Mouse (Mus musculus) embryonic facial prominence, embryonic 12.5 days (tissue): ENCODE measurements around the gene Actr1a. TPM values are rescaled to one million over a fixed set of nuclear protein-coding genes. Genes with fewer than 3 reads are reported as not detected.

ENCODE experiments used
- ATAC-seq: fragments of 200-750 bp; cut with Nextera tagmentation; 2 replicates; pipeline ENCODE4 v1.8.0; 2017; ENCODE audit not compliant: insufficient number of reproducible peaks, insufficient read depth, low FRiP score, low TSS enrichment
- H3K27ac ChIP-seq: fragments of 300-500 bp; sonication (generic); 2 replicates; pipeline ENCODE4 v1.5.1; 2016; ENCODE audit warnings: mild to moderate bottlenecking
- H3K27me3 ChIP-seq: fragments of 300-500 bp; sonication (generic); 2 replicates; pipeline ENCODE4 v1.6.1; 2016; ENCODE audit warnings: mild to moderate bottlenecking, moderate library complexity
- H3K36me3 ChIP-seq: fragments of 300-500 bp; sonication (generic); 2 replicates; pipeline ENCODE4 v1.6.1; 2016; ENCODE audit warnings: mild to moderate bottlenecking
- H3K4me1 ChIP-seq: fragments of 300-500 bp; sonication (generic); 2 replicates; pipeline ENCODE4 v1.6.1; 2016
- H3K4me2 ChIP-seq: fragments of 300-500 bp; sonication (generic); replicated peaks from 2 replicates; pipeline ENCODE4 v1.6.1; 2016; ENCODE audit warnings: mild to moderate bottlenecking, moderate library complexity
- H3K4me3 ChIP-seq: fragments of 300-500 bp; sonication (generic); 2 replicates; pipeline ENCODE4 v1.5.1; 2016; ENCODE audit warnings: mild to moderate bottlenecking
- H3K9ac ChIP-seq: fragments of 300-500 bp; sonication (generic); 2 replicates; pipeline ENCODE4 v1.6.1; 2016; ENCODE audit warnings: mild to moderate bottlenecking, moderate library complexity
- H3K9me3 ChIP-seq: fragments of 300-500 bp; sonication (generic); 2 replicates; pipeline ENCODE4 v1.6.1; 2016; ENCODE audit warnings: mild to moderate bottlenecking, moderate library complexity
- WGBS: fragments of 180-500 bp; shearing (Covaris S2); methylation state at CpG from one replicate; pipeline ENCODE4 v1.1.7; 2016; 5-methylcytosine and 5-hydroxymethylcytosine counted together
- polyA plus RNA-seq: library from polyadenylated mRNA; unstranded; fragments of >200 nt; fragmentation: Nextera tagmentation; extraction: Ambion mirVana; gene quantifications from 2 replicates; pipeline ENCODE4 v1.2.1, GENCODE M21; 2016

The Actr1a gene
- 157 and 161 TPM in 2 replicates for polyA plus RNA-seq

- peak within 1 kb of the TSS; percentile 79 for H3K4me3 ChIP-seq
- H3K36me3 ChIP-seq = no peaks in the 10 kb centered on the region
- WGBS = under 1% methylated on average over 51 of the region's 51 CpGs
- peaks cover 43% of the 10 kb centered on the region for H3K4me1 ChIP-seq
- H3K27me3 ChIP-seq = no peaks in the 10 kb centered on the region
- H3K4me2 ChIP-seq = peak within 1 kb of the TSS; percentile 88
- peak; percentile 94 for ATAC-seq
- H3K9ac ChIP-seq = peak within 1 kb of the TSS; percentile 80
- peak within 1 kb of the TSS; percentile 69 for H3K27ac ChIP-seq
- no peaks in the 10 kb centered on the region for H3K9me3 ChIP-seq
Observed at GRCm38 (mm10) chr19:46395109-46396009, at the start of gene Actr1a. TSS of gene Actr1a (minus strand) at chr19:46395748.

GRCm38 (mm10) chr19:46444209-46444608 is 48.7 kb upstream of the Actr1a start:
- H3K4me1 ChIP-seq = peaks cover 41% of the 10 kb centered on the region
- no peak overlapping the region for H3K27ac ChIP-seq

GRCm38 (mm10) chr19:46443509-46443908 is 48.0 kb upstream of the Actr1a start:
- no peak overlapping the region for H3K4me2 ChIP-seq
- no peaks in the 10 kb centered on the region for H3K27me3 ChIP-seq
- H3K9ac ChIP-seq = no peak overlapping the region
- peak overlapping the region; percentile 55 for H3K27ac ChIP-seq
- peaks cover 35% of the 10 kb centered on the region for H3K4me1 ChIP-seq
- no peak overlapping the region for H3K4me3 ChIP-seq
- H3K9me3 ChIP-seq = no peaks in the 10 kb centered on the region
- 19% methylated on average over 6 of the region's 6 CpGs for WGBS
- no peaks in the 10 kb centered on the region for H3K36me3 ChIP-seq
- ATAC-seq = no peak

More at GRCm38 (mm10) chr19:46444209-46444608, 48.7 kb upstream of the Actr1a start:
- 4% methylated on average over 6 of the region's 6 CpGs for WGBS
- ATAC-seq = no peak
- no peak overlapping the region for H3K9ac ChIP-seq
- H3K4me3 ChIP-seq = no peak overlapping the region
- H3K27me3 ChIP-seq = no peaks in the 10 kb centered on the region
- no peaks in the 10 kb centered on the region for H3K36me3 ChIP-seq
- H3K4me2 ChIP-seq = no peak overlapping the region
- H3K9me3 ChIP-seq = no peaks in the 10 kb centered on the region

- no peak overlapping the region for H3K9ac ChIP-seq
Observed at GRCm38 (mm10) chr19:46435492-46435891, 39.9 kb upstream of the Actr1a start.

GRCm38 (mm10) chr19:46434591-46434990 is 39.0 kb upstream of the Actr1a start:
- Histone ChIP-seq H3K36me3 (no peaks in the 10 kb centered on the region), H3K9ac (no peak overlapping the region), H3K4me1 (peaks cover 32% of the 10 kb centered on the region), H3K4me2 (0 out of 2 replicates have a peak overlapping the region, but pooled peaks have one; percentile 15), H3K4me3 (no peak overlapping the region), H3K9me3 (no peaks in the 10 kb centered on the region), H3K27ac (peak overlapping the region; percentile 80), H3K27me3 (no peaks in the 10 kb centered on the region)
- 52% methylated on average over 9 of the region's 9 CpGs for WGBS
- ATAC-seq = no peak

More at GRCm38 (mm10) chr19:46435492-46435891, 39.9 kb upstream of the Actr1a start:
- Histone ChIP-seq H3K9me3 (no peaks in the 10 kb centered on the region), H3K4me1 (peaks cover 32% of the 10 kb centered on the region), H3K27ac (0 out of 2 replicates have a peak overlapping the region, but pooled peaks have one; percentile 80), H3K4me3 (no peak overlapping the region), H3K36me3 (no peaks in the 10 kb centered on the region), H3K4me2 (no peak overlapping the region), H3K27me3 (no peaks in the 10 kb centered on the region)
- no peak for ATAC-seq
- 7% methylated on average over 7 of the region's 7 CpGs for WGBS

- 32% methylated on average over 9 of the region's 9 CpGs for WGBS
- H3K9ac ChIP-seq = no peak overlapping the region
Observed at GRCm38 (mm10) chr19:46434148-46434547, 38.6 kb upstream of the Actr1a start.

GRCm38 (mm10) chr19:46433712-46434111 is 38.2 kb upstream of the Actr1a start:
- H3K9ac ChIP-seq = no peak overlapping the region
- 31% methylated on average over 7 of the region's 7 CpGs for WGBS
- H3K9me3 ChIP-seq = no peaks in the 10 kb centered on the region
- H3K36me3 ChIP-seq = no peaks in the 10 kb centered on the region
- H3K27ac ChIP-seq = peak overlapping the region; percentile 80
- ATAC-seq = no peak
- H3K27me3 ChIP-seq = no peaks in the 10 kb centered on the region
- peaks cover 32% of the 10 kb centered on the region for H3K4me1 ChIP-seq
- no peak overlapping the region for H3K4me3 ChIP-seq
- peak overlapping the region; percentile 9; the same call in 1 of the 2 replicates for H3K4me2 ChIP-seq

More at GRCm38 (mm10) chr19:46434148-46434547, 38.6 kb upstream of the Actr1a start:
- H3K4me3 ChIP-seq = no peak overlapping the region
- peaks cover 32% of the 10 kb centered on the region for H3K4me1 ChIP-seq
- no peaks in the 10 kb centered on the region for H3K9me3 ChIP-seq
- H3K4me2 ChIP-seq = 0 out of 2 replicates have a peak overlapping the region, but pooled peaks have one; percentile 15
- no peaks in the 10 kb centered on the region for H3K36me3 ChIP-seq
- peak overlapping the region; percentile 80 for H3K27ac ChIP-seq
- ATAC-seq = no peak
- no peaks in the 10 kb centered on the region for H3K27me3 ChIP-seq

- Histone ChIP-seq H3K4me3 (no peak overlapping the region), H3K4me2 (no peak overlapping the region), H3K4me1 (peaks cover 15% of the 10 kb centered on the region), H3K36me3 (peaks cover 15% of the 10 kb centered on the region; the same call in 1 of the 2 replicates), H3K27ac (no peak overlapping the region), H3K9ac (no peak overlapping the region), H3K27me3 (no peaks in the 10 kb centered on the region), H3K9me3 (no peaks in the 10 kb centered on the region)
- ATAC-seq = no peak
Observed at GRCm38 (mm10) chr19:46429250-46429649, 33.7 kb upstream of the Actr1a start.

GRCm38 (mm10) chr19:46426488-46426887 is 30.9 kb upstream of the Actr1a start:
- WGBS = 83% methylated on average over 12 of the region's 12 CpGs
- H3K36me3 ChIP-seq = peaks cover 15% of the 10 kb centered on the region; the same call in 1 of the 2 replicates
- ATAC-seq = no peak

GRCm38 (mm10) chr19:46425266-46425665 is 29.7 kb upstream of the Actr1a start:
- 84% methylated on average over 8 of the region's 8 CpGs for WGBS
- Histone ChIP-seq H3K4me3 (no peak overlapping the region), H3K36me3 (peaks cover 15% of the 10 kb centered on the region; the same call in 1 of the 2 replicates), H3K9ac (no peak overlapping the region), H3K4me1 (peaks cover 31% of the 10 kb centered on the region), H3K27me3 (no peaks in the 10 kb centered on the region), H3K27ac (no peak overlapping the region), H3K4me2 (no peak overlapping the region), H3K9me3 (no peaks in the 10 kb centered on the region)
- no peak for ATAC-seq

More at GRCm38 (mm10) chr19:46426488-46426887, 30.9 kb upstream of the Actr1a start:
- no peak overlapping the region for H3K4me3 ChIP-seq
- peaks cover 25% of the 10 kb centered on the region for H3K4me1 ChIP-seq
- no peak overlapping the region for H3K27ac ChIP-seq
- no peak overlapping the region for H3K4me2 ChIP-seq
- H3K9ac ChIP-seq = no peak overlapping the region
- H3K27me3 ChIP-seq = no peaks in the 10 kb centered on the region
- no peaks in the 10 kb centered on the region for H3K9me3 ChIP-seq

GRCm38 (mm10) chr19:46422384-46423338 is 27.1 kb upstream of the Actr1a start:
- Histone ChIP-seq H3K9ac (no peak overlapping the region), H3K4me3 (no peak overlapping the region), H3K27ac (peak overlapping the region; percentile 76), H3K27me3 (no peaks in the 10 kb centered on the region), H3K36me3 (peaks cover 7% of the 10 kb centered on the region; the same call in 1 of the 2 replicates), H3K4me2 (no peak overlapping the region; the same call in 1 of the 2 replicates), H3K4me1 (peaks cover 36% of the 10 kb centered on the region), H3K9me3 (no peaks in the 10 kb centered on the region)
- WGBS = 19% methylated on average over 11 of the region's 11 CpGs
- peak; percentile 84 for ATAC-seq
